Mouse (Mus musculus) lung, postnatal 0 days (tissue): ENCODE results near the gene Prr14l.

Experiments used
- CTCF ChIP-seq: IDR thresholded peaks from 2 replicates; pipeline ENCODE4 v1.5.1; 2016; ENCODE audit warnings: antibody characterized with exemption, mild to moderate bottlenecking
- EP300 ChIP-seq: IDR thresholded peaks from 2 replicates; pipeline ENCODE4 v1.6.1; 2016; ENCODE audit warnings: antibody characterized with exemption, mild to moderate bottlenecking, control low read depth

- TF ChIP-seq CTCF: no peak
- no peak for TF ChIP-seq EP300
Observed at GRCm38 (mm10) chr5:32767636-32768373, 86.3 kb downstream of the Prr14l start.
